Mouse (Mus musculus): ENCODE data around the gene Zfp593. TPM values are rescaled to one million over a fixed set of nuclear protein-coding genes. Genes with fewer than 3 reads are reported as not detected.

Gene Zfp593
- polyA plus RNA-seq, 1 experiment = 20.4 TPM

- Histone ChIP-seq H3K36me3 (ENCODE audit: control insufficient read depth, insufficient read depth) (no peaks in the 10 kb centered on the region), H3K27me3 (ENCODE audit: control insufficient read depth, insufficient read depth, insufficient read length) (peaks cover 74% of the 10 kb centered on the region), H3ac (ENCODE audit: control insufficient read depth, insufficient read length, low read depth) (no peak overlapping the region), H3K79me3 (ENCODE audit: low read depth) (no peaks in the 10 kb centered on the region), H3K79me2 (ENCODE audit: control insufficient read depth, insufficient read depth) (no peaks in the 10 kb centered on the region), H3K4me3 (ENCODE audit: insufficient read depth, poor library complexity, severe bottlenecking) (no peak overlapping the region)
- no peak for TF ChIP-seq CTCF (IDR thresholded peaks at IDR 0.05; ENCODE audit: control insufficient read depth, insufficient read depth, insufficient read length)
- TF ChIP-seq MYOG (IDR thresholded peaks at IDR 0.05; ENCODE audit: control insufficient read depth, extremely low read depth, insufficient read length) = no peak
- no peak for TF ChIP-seq FOSL1 (IDR thresholded peaks at IDR 0.05; ENCODE audit: insufficient read depth, low read length, poor library complexity, severe bottlenecking)
- TF ChIP-seq USF1 (IDR thresholded peaks at IDR 0.05; ENCODE audit: low read depth) = no peak
- TF ChIP-seq MYOD1 (IDR thresholded peaks at IDR 0.05; ENCODE audit: control insufficient read depth, insufficient read length, low read depth) = no peak
- TF ChIP-seq MAX (IDR thresholded peaks at IDR 0.05) = no peak
These were observed 5.5 kb upstream of the Zfp593 start for GRCm38 (mm10) chr4:134250930-134251240.

GRCm38 (mm10) chr4:134250116-134250929, 4.9 kb upstream of the Zfp593 start:
- H3K79me2 ChIP-seq (ENCODE audit: control insufficient read depth, insufficient read depth) = no peaks in the 10 kb centered on the region
- no peak overlapping the region for H3ac ChIP-seq (ENCODE audit: control insufficient read depth, insufficient read length, low read depth)
- no peak overlapping the region for H3K4me3 ChIP-seq (ENCODE audit: insufficient read depth, poor library complexity, severe bottlenecking)
- H3K79me3 ChIP-seq (ENCODE audit: low read depth) = no peaks in the 10 kb centered on the region
- peaks cover 74% of the 10 kb centered on the region for H3K27me3 ChIP-seq (ENCODE audit: control insufficient read depth, insufficient read depth, insufficient read length)
- TF ChIP-seq CEBPB (IDR thresholded peaks at IDR 0.05; ENCODE audit: low read depth) = no peak
- TF ChIP-seq USF1 (IDR thresholded peaks at IDR 0.05; ENCODE audit: low read depth) = no peak
- no peak for TF ChIP-seq MAX (IDR thresholded peaks at IDR 0.05)
- TF ChIP-seq FOSL1 (IDR thresholded peaks at IDR 0.05; ENCODE audit: insufficient read depth, low read length, poor library complexity, severe bottlenecking) = no peak
- no peaks in the 10 kb centered on the region for H3K36me3 ChIP-seq (ENCODE audit: control insufficient read depth, insufficient read depth)

- Histone ChIP-seq H3K27me3 (ENCODE audit: control insufficient read depth, insufficient read depth, insufficient read length) (peaks cover 69% of the 10 kb centered on the region), H3K36me3 (ENCODE audit: control insufficient read depth, insufficient read depth) (no peaks in the 10 kb centered on the region), H3K79me2 (ENCODE audit: control insufficient read depth, insufficient read depth) (peaks cover 5% of the 10 kb centered on the region), H3ac (ENCODE audit: control insufficient read depth, insufficient read length, low read depth) (no peak overlapping the region), H3K79me3 (ENCODE audit: low read depth) (peaks cover 3% of the 10 kb centered on the region), H3K4me3 (ENCODE audit: insufficient read depth, poor library complexity, severe bottlenecking) (no peak overlapping the region)
- peak; percentile 96 for TF ChIP-seq CTCF (IDR thresholded peaks at IDR 0.05; ENCODE audit: control insufficient read depth, insufficient read depth, insufficient read length)
- no peak for TF ChIP-seq CEBPB (IDR thresholded peaks at IDR 0.05; ENCODE audit: low read depth)
- TF ChIP-seq MYOG (IDR thresholded peaks at IDR 0.05; ENCODE audit: control insufficient read depth, extremely low read depth, insufficient read length) = no peak
These were observed 4.3 kb upstream of the Zfp593 start for GRCm38 (mm10) chr4:134249651-134250050.

GRCm38 (mm10) chr4:134246719-134247258, 1.4 kb upstream of the Zfp593 start, which contains the start of gene Gm30191:
Gene Gm30191, plus strand, starts transcription at chr4:134246935.
- H3K4me3 ChIP-seq (ENCODE audit: insufficient read depth, poor library complexity, severe bottlenecking) = no peak within 1 kb of the TSS
- peaks cover 12% of the 10 kb centered on the region for H3K79me2 ChIP-seq (ENCODE audit: control insufficient read depth, insufficient read depth)
- H3ac ChIP-seq (ENCODE audit: control insufficient read depth, insufficient read length, low read depth) = no peak within 1 kb of the TSS
- peaks cover 41% of the 10 kb centered on the region for H3K27me3 ChIP-seq (ENCODE audit: control insufficient read depth, insufficient read depth, insufficient read length)
- TF ChIP-seq FOSL1 (IDR thresholded peaks at IDR 0.05; ENCODE audit: insufficient read depth, low read length, poor library complexity, severe bottlenecking) = no peak
- no peak for TF ChIP-seq CEBPB (IDR thresholded peaks at IDR 0.05; ENCODE audit: low read depth)
- peaks cover 3% of the 10 kb centered on the region for H3K79me3 ChIP-seq (ENCODE audit: low read depth)
- H3K36me3 ChIP-seq (ENCODE audit: control insufficient read depth, insufficient read depth) = no peaks in the 10 kb centered on the region

GRCm38 (mm10) chr4:134246256-134246655, 864 bp upstream of the Zfp593 start:
- Histone ChIP-seq H3K79me3 (ENCODE audit: low read depth) (peaks cover 3% of the 10 kb centered on the region), H3K79me2 (ENCODE audit: control insufficient read depth, insufficient read depth) (peaks cover 12% of the 10 kb centered on the region), H3ac (ENCODE audit: control insufficient read depth, insufficient read length, low read depth) (no peak overlapping the region), H3K27me3 (ENCODE audit: control insufficient read depth, insufficient read depth, insufficient read length) (peaks cover 36% of the 10 kb centered on the region), H3K4me3 (ENCODE audit: insufficient read depth, poor library complexity, severe bottlenecking) (no peak overlapping the region), H3K36me3 (ENCODE audit: control insufficient read depth, insufficient read depth) (no peaks in the 10 kb centered on the region)
- TF ChIP-seq CTCF (IDR thresholded peaks at IDR 0.05; ENCODE audit: control insufficient read depth, insufficient read depth, insufficient read length) = no peak
- no peak for TF ChIP-seq FOSL1 (IDR thresholded peaks at IDR 0.05; ENCODE audit: insufficient read depth, low read length, poor library complexity, severe bottlenecking)
- no peak for TF ChIP-seq MYOD1 (IDR thresholded peaks at IDR 0.05; ENCODE audit: control insufficient read depth, insufficient read length, low read depth)
- no peak for TF ChIP-seq MAX (IDR thresholded peaks at IDR 0.05)
- TF ChIP-seq CEBPB (IDR thresholded peaks at IDR 0.05; ENCODE audit: low read depth) = no peak
- TF ChIP-seq USF1 (IDR thresholded peaks at IDR 0.05; ENCODE audit: low read depth) = no peak
- TF ChIP-seq MYOG (IDR thresholded peaks at IDR 0.05; ENCODE audit: control insufficient read depth, extremely low read depth, insufficient read length) = no peak

GRCm38 (mm10) chr4:134243516-134244250, 1.7 kb downstream of the Zfp593 start, which contains the start of gene E130218I03Rik:
Gene E130218I03Rik, plus strand, starts transcription at chr4:134243662.
- TF ChIP-seq MYOD1 (IDR thresholded peaks at IDR 0.05; ENCODE audit: control insufficient read depth, insufficient read length, low read depth) = no peak
- TF ChIP-seq MAX (IDR thresholded peaks at IDR 0.05) = no peak
- TF ChIP-seq USF1 (IDR thresholded peaks at IDR 0.05; ENCODE audit: low read depth) = no peak
- TF ChIP-seq CEBPB (IDR thresholded peaks at IDR 0.05; ENCODE audit: low read depth) = no peak
- no peak for TF ChIP-seq MYOG (IDR thresholded peaks at IDR 0.05; ENCODE audit: control insufficient read depth, extremely low read depth, insufficient read length)
- TF ChIP-seq FOSL1 (IDR thresholded peaks at IDR 0.05; ENCODE audit: insufficient read depth, low read length, poor library complexity, severe bottlenecking) = no peak
- TF ChIP-seq CTCF (IDR thresholded peaks at IDR 0.05; ENCODE audit: control insufficient read depth, insufficient read depth, insufficient read length) = no peak
- H3K27me3 ChIP-seq (ENCODE audit: control insufficient read depth, insufficient read depth, insufficient read length) = peaks cover 17% of the 10 kb centered on the region
- no peak within 1 kb of the TSS for H3ac ChIP-seq (ENCODE audit: control insufficient read depth, insufficient read length, low read depth)
- peaks cover 12% of the 10 kb centered on the region for H3K79me2 ChIP-seq (ENCODE audit: control insufficient read depth, insufficient read depth)
- H3K4me3 ChIP-seq (ENCODE audit: insufficient read depth, poor library complexity, severe bottlenecking) = peak within 1 kb of the TSS; percentile 60
- peaks cover 3% of the 10 kb centered on the region for H3K79me3 ChIP-seq (ENCODE audit: low read depth)
- no peaks in the 10 kb centered on the region for H3K36me3 ChIP-seq (ENCODE audit: control insufficient read depth, insufficient read depth)

Data from C2C12 (cell line).